Mouse (Mus musculus): Measurements from ENCODE around the gene Aebp1. TPM values are rescaled to one million over a fixed set of nuclear protein-coding genes. Genes with fewer than 3 reads are reported as not detected.

The Aebp1 gene
- polyA plus RNA-seq, 1 experiment from 2014 or later: 15.0 TPM

DNA sequence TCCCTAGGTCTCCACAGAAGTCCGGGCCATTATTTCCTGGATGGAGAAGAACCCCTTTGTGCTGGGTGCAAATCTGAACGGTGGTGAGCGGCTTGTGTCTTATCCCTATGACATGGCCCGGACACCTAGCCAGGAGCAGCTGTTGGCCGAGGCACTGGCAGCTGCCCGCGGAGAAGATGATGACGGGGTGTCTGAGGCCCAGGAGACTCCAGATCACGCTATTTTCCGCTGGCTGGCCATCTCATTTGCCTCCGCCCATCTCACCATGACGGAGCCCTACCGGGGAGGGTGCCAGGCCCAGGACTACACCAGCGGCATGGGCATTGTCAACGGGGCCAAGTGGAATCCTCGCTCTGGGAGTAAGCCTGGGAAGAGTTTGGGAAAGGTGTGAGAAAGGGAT lies 8.3 kb downstream of the Aebp1 start:
- no peaks in the 10 kb centered on the region for H3K9me3 ChIP-seq (ENCODE audit: control insufficient read depth)
- H3K4me2 ChIP-seq (replicated peaks; ENCODE audit: low read depth): no peak overlapping the region
- ATAC-seq: no peak
- 85% methylated on average over 16 of the region's 16 CpGs for WGBS
- H3K36me3 ChIP-seq (ENCODE audit: control insufficient read depth, insufficient read depth): peaks cover 52% of the 10 kb centered on the region
- H3K4me3 ChIP-seq (ENCODE audit: low read depth, low read length): no peak overlapping the region
- no peaks in the 10 kb centered on the region for H3K4me1 ChIP-seq (replicated peaks; ENCODE audit: control insufficient read depth, insufficient read depth, low read length)
- H3K27me3 ChIP-seq (replicated peaks; ENCODE audit: control insufficient read depth, insufficient read depth, low read length): no peaks in the 10 kb centered on the region
- no peak overlapping the region for H3K27ac ChIP-seq (ENCODE audit: low read depth, low read length)
- H3K9ac ChIP-seq (ENCODE audit: low read depth, low read length): no peak overlapping the region
- TF ChIP-seq CTCF (IDR thresholded peaks at IDR 0.05; ENCODE audit: low read depth): no peak

DNA sequence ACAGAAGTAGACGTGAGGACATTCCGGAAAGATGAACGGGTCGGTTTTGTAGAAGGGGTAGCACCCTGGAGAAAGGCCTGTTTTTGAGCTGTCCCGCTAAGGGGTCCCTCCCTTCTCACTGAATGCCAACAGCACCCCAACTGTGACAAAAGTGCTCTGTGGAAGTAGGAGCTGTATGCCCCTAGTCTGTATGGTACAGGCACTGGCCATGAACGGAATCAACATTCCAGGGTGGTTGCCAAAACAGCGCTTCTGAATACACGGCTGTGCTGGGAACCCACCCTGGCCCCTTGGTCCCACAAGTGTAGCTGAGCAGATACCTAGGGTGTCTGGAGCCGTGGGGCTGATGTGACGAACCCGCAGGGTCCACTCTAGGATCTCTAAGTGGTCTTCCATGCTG lies 11.0 kb downstream of the Aebp1 start:
- Histone ChIP-seq H3K4me3 (ENCODE audit: low read depth, low read length) (no peak overlapping the region), H3K36me3 (ENCODE audit: control insufficient read depth, insufficient read depth) (peaks cover 53% of the 10 kb centered on the region), H3K9ac (ENCODE audit: low read depth, low read length) (no peak overlapping the region), H3K27ac (ENCODE audit: low read depth, low read length) (no peak overlapping the region), H3K4me2 (replicated peaks; ENCODE audit: low read depth) (no peak overlapping the region), H3K4me1 (replicated peaks; ENCODE audit: control insufficient read depth, insufficient read depth, low read length) (no peaks in the 10 kb centered on the region), H3K27me3 (replicated peaks; ENCODE audit: control insufficient read depth, insufficient read depth, low read length) (no peaks in the 10 kb centered on the region), H3K9me3 (ENCODE audit: control insufficient read depth) (no peaks in the 10 kb centered on the region)
- no peak for ATAC-seq
- no peak for TF ChIP-seq CTCF (IDR thresholded peaks at IDR 0.05; ENCODE audit: low read depth)
- WGBS: 93% methylated on average over 11 of the region's 11 CpGs

DNA sequence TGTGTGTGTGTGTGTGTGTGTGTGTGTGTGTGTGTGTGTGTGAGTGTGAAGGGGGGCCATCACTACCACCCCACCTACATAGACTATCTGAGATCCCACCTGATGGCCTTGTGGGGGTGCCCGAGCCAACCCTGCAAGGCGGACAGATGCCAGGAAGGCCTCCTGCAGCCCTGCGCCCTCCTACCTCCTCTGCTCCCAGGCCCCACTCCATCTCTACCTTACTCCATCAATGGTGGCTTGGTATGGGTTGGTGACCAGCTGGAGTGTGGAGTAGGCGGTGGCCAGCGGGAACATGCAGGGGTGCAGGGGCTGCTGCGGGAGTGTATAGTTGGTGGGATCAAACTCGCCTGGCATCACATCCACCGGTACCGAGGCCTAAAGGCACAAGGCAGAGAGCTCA lies 11.4 kb downstream of the Aebp1 start:
- ATAC-seq: no peak
- H3K9ac ChIP-seq (ENCODE audit: low read depth, low read length): no peak overlapping the region
- 94% methylated on average over 9 of the region's 9 CpGs for WGBS
- no peak overlapping the region for H3K4me3 ChIP-seq (ENCODE audit: low read depth, low read length)
- no peaks in the 10 kb centered on the region for H3K4me1 ChIP-seq (replicated peaks; ENCODE audit: control insufficient read depth, insufficient read depth, low read length)
- no peak overlapping the region for H3K27ac ChIP-seq (ENCODE audit: low read depth, low read length)
- H3K4me2 ChIP-seq (replicated peaks; ENCODE audit: low read depth): no peak overlapping the region
- peaks cover 53% of the 10 kb centered on the region for H3K36me3 ChIP-seq (ENCODE audit: control insufficient read depth, insufficient read depth)
- H3K9me3 ChIP-seq (ENCODE audit: control insufficient read depth): no peaks in the 10 kb centered on the region
- no peak for TF ChIP-seq CTCF (IDR thresholded peaks at IDR 0.05; ENCODE audit: low read depth)
- H3K27me3 ChIP-seq (replicated peaks; ENCODE audit: control insufficient read depth, insufficient read depth, low read length): no peaks in the 10 kb centered on the region

DNA sequence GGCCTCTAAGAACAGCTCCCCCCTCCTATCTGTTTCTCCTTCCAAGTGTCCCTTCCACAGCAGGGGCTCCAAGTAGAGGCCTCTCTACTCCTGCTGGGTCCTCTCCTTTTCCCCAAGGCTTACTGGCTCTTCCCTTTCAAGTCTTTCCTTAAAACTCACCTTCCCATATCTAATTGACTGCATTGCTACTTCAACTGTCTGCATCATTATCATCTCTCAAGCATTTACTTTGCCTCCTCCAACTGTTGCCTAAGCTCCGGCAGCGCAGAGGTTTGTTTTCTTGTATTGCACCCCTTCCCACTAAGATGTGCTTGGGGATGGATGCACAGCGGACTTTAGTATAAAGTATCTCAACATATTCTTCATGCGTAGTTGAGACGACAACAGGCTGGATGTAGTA lies 15.7 kb downstream of the Aebp1 start:
- Histone ChIP-seq H3K27ac (ENCODE audit: low read depth, low read length) (no peak overlapping the region), H3K4me3 (ENCODE audit: low read depth, low read length) (peak overlapping the region; percentile 61), H3K9me3 (ENCODE audit: control insufficient read depth) (no peaks in the 10 kb centered on the region), H3K27me3 (replicated peaks; ENCODE audit: control insufficient read depth, insufficient read depth, low read length) (no peaks in the 10 kb centered on the region), H3K9ac (ENCODE audit: low read depth, low read length) (no peak overlapping the region), H3K4me1 (replicated peaks; ENCODE audit: control insufficient read depth, insufficient read depth, low read length) (0 out of 2 replicates have a peak, but pooled peaks cover 3% of the 10 kb centered on the region), H3K36me3 (ENCODE audit: control insufficient read depth, insufficient read depth) (peaks cover 28% of the 10 kb centered on the region; the same call in 1 of the 2 replicates), H3K4me2 (replicated peaks; ENCODE audit: low read depth) (peak overlapping the region; percentile 81)
- WGBS: 4% methylated on average over 5 of the region's 5 CpGs
- TF ChIP-seq CTCF (IDR thresholded peaks at IDR 0.05; ENCODE audit: low read depth): no peak
- no peak for ATAC-seq

DNA sequence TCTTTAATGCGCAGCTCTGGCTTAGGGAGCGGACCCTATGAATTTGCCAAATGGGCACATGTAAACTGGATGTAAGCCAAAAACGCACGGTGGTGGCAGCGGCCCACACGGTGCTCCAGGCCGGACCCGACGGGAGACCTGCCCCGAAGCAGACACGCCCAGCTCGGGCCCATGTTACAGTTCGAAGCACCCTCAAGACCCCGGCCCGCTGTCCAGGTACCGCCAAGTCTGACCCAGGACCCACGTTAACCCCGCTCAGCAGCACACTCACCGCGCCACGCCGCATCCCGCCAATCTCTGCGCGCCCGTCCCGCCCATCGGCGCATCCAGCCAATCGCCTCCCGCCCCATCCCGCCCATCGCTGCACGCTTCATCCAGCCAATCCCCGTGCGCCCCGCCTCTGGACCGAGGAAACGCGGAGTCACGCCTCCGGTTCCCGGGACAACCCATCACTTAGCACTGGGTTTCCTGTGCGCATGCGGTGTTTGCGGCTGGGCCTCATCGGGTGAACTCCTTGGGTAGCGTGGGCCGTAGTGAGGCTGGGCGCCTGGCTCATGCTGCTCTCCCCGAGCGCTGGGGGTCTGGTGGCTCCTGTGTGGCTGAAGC lies 16.3 kb downstream of the Aebp1 start, which contains the start of gene Pold2:
Gene Pold2, minus strand, starts transcription at position 372 of the 606 bp plus-strand sequence.
- H3K27ac ChIP-seq (ENCODE audit: low read depth, low read length): no peak within 1 kb of the TSS
- H3K27me3 ChIP-seq (replicated peaks; ENCODE audit: control insufficient read depth, insufficient read depth, low read length): no peaks in the 10 kb centered on the region
- H3K4me2 ChIP-seq (replicated peaks; ENCODE audit: low read depth): peak within 1 kb of the TSS; percentile 81
- under 1% methylated on average over 52 of the region's 52 CpGs for WGBS
- H3K36me3 ChIP-seq (ENCODE audit: control insufficient read depth, insufficient read depth): peaks cover 22% of the 10 kb centered on the region; the same call in 1 of the 2 replicates
- peak within 1 kb of the TSS; percentile 61 for H3K4me3 ChIP-seq (ENCODE audit: low read depth, low read length)
- ATAC-seq: peak; percentile 97
- no peaks in the 10 kb centered on the region for H3K9me3 ChIP-seq (ENCODE audit: control insufficient read depth)
- peak within 1 kb of the TSS; percentile 52 for H3K9ac ChIP-seq (ENCODE audit: low read depth, low read length)
- TF ChIP-seq CTCF (IDR thresholded peaks at IDR 0.05; ENCODE audit: low read depth): no peak
- H3K4me1 ChIP-seq (replicated peaks; ENCODE audit: control insufficient read depth, insufficient read depth, low read length): 0 out of 2 replicates have a peak, but pooled peaks cover 3% of the 10 kb centered on the region

DNA sequence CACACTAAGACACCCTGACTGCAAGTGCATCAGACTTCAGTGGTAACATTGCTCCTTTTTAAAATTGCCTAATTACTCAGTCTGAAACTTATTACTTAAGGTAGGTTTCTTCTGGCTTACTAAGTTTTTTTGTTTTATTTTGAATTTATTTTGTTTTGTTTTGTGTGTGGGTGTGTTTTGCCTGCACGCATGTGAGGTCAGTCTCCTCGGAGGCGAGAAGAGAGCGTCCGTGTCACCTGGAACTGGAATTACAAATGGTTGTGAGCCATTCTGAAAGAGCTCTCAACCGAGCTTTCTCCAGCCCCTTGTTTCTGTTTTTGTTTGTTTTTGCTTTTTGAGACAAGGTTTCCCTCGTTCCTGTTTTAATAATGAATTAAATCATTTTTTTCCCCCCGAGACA lies 16.9 kb downstream of the Aebp1 start:
- no peaks in the 10 kb centered on the region for H3K9me3 ChIP-seq (ENCODE audit: control insufficient read depth)
- 0 out of 2 replicates have a peak overlapping the region, but pooled peaks have one; percentile 8 for H3K9ac ChIP-seq (ENCODE audit: low read depth, low read length)
- 0 out of 2 replicates have a peak, but pooled peaks cover 3% of the 10 kb centered on the region for H3K4me1 ChIP-seq (replicated peaks; ENCODE audit: control insufficient read depth, insufficient read depth, low read length)
- no peak for TF ChIP-seq CTCF (IDR thresholded peaks at IDR 0.05; ENCODE audit: low read depth)
- peaks cover 15% of the 10 kb centered on the region; the same call in 1 of the 2 replicates for H3K36me3 ChIP-seq (ENCODE audit: control insufficient read depth, insufficient read depth)
- H3K4me3 ChIP-seq (ENCODE audit: low read depth, low read length): peak overlapping the region; percentile 61
- H3K27me3 ChIP-seq (replicated peaks; ENCODE audit: control insufficient read depth, insufficient read depth, low read length): no peaks in the 10 kb centered on the region
- H3K27ac ChIP-seq (ENCODE audit: low read depth, low read length): no peak overlapping the region
- peak overlapping the region; percentile 81 for H3K4me2 ChIP-seq (replicated peaks; ENCODE audit: low read depth)
- ATAC-seq: 0 out of 2 replicates have a peak, but pooled peaks have one; percentile 1
- WGBS: 33% methylated on average over 8 of the region's 8 CpGs
